Mouse (Mus musculus) limb, embryonic 10.5 days (tissue): ENCODE results near the gene Svs3b. TPM values are rescaled to one million over a fixed set of nuclear protein-coding genes. Genes with fewer than 3 reads are reported as not detected.

Experiments used
- polyA plus RNA-seq: library from polyadenylated mRNA; unstranded; fragments of >200 nt; fragmentation: Nextera tagmentation; extraction: Ambion mirVana; gene quantifications from 2 replicates; pipeline ENCODE4 v1.2.1, GENCODE M21; 2016

Gene Svs3b
- polyA plus RNA-seq, 1 experiment from 2014 or later, result not detected

Other genes with a start within 250 kb of the Svs3b start
- gene Pabpc1l, start 231.2 kb downstream of the Svs3b start, polyA plus RNA-seq, result 0.76 and 1.3 TPM in 2 replicates
- gene Stk4, start 186.3 kb downstream of the Svs3b start, polyA plus RNA-seq, result 30.4 and 32.8 TPM in 2 replicates
- 60.3 and 66.4 TPM in 2 replicates for gene Tomm34, start 185.5 kb downstream of the Svs3b start, polyA plus RNA-seq
- gene Kcns1, start 85.5 kb downstream of the Svs3b start, polyA plus RNA-seq, result 0.15 TPM in 1 of 2 replicates, not detected in the other
- gene Wfdc5, start 73.9 kb downstream of the Svs3b start, polyA plus RNA-seq, result not detected in 2 replicates
- gene Wfdc12, start 66.0 kb downstream of the Svs3b start, polyA plus RNA-seq, result not detected in 2 replicates
- not detected in 2 replicates for gene Wfdc15a, start 56.5 kb downstream of the Svs3b start, polyA plus RNA-seq
- not detected in 2 replicates for gene Wfdc15b, start 35.0 kb downstream of the Svs3b start, polyA plus RNA-seq
- gene Svs2, start 18.2 kb downstream of the Svs3b start, polyA plus RNA-seq, result not detected in 2 replicates
- not detected in 2 replicates for gene Svs4, start 21.8 kb upstream of the Svs3b start, polyA plus RNA-seq
- not detected in 2 replicates for gene Svs3a, start 32.6 kb upstream of the Svs3b start, polyA plus RNA-seq
- gene Svs6, start 60.1 kb upstream of the Svs3b start, polyA plus RNA-seq, result not detected in 2 replicates
- gene Svs5, start 76.1 kb upstream of the Svs3b start, polyA plus RNA-seq, result not detected in 2 replicates
- gene Slpi, start 132.5 kb upstream of the Svs3b start, polyA plus RNA-seq, result 0.46 TPM in 1 of 2 replicates, not detected in the other
- 0.03 TPM in 1 of 2 replicates, not detected in the other for gene Rbpjl, start 146.5 kb upstream of the Svs3b start, polyA plus RNA-seq
- gene Matn4, start 148.5 kb upstream of the Svs3b start, polyA plus RNA-seq, result 0.15 and 3.0 TPM in 2 replicates
- gene Sdc4, start 187.2 kb upstream of the Svs3b start, polyA plus RNA-seq, result 22.1 and 24.2 TPM in 2 replicates
- gene Sys1, start 200.3 kb upstream of the Svs3b start, polyA plus RNA-seq, result 54.4 and 54.5 TPM in 2 replicates
- 2.2 and 3.2 TPM in 2 replicates for gene Gm20458, start 204.3 kb upstream of the Svs3b start, polyA plus RNA-seq
- gene Trp53tg5, start 217.1 kb upstream of the Svs3b start, polyA plus RNA-seq, result not detected in 2 replicates
- gene Dbndd2, start 229.5 kb upstream of the Svs3b start, polyA plus RNA-seq, result 0.70 and 2.1 TPM in 2 replicates
- 35.7 and 37.5 TPM in 2 replicates for gene Pigt, start 240.9 kb upstream of the Svs3b start, polyA plus RNA-seq